Mouse (Mus musculus) heart, postnatal 14 days (tissue): ENCODE data around the gene Edrf1. TPM values are rescaled to one million over a fixed set of nuclear protein-coding genes. Genes with fewer than 3 reads are reported as not detected.

Experiments used
- DNase-seq, 2 experiments: peaks; one replicate each; pipeline ENCODE4 v3.0.0; 2021 to 2022
- intact Hi-C: fragments of 180-260 bp; cut with DNase I; formaldehyde crosslinking; loops from one replicate; pipeline ENCODE4 v1.15.1; 2025
- total RNA-seq, 2 experiments: library from RNA; stranded (reverse); gene quantifications; 2 replicates each; pipeline ENCODE4 v1.2.3; 2021

Edrf1 gene
- total RNA-seq, 2 experiments from 2014 or later, result 11.1 to 14.4 TPM

DNA sequence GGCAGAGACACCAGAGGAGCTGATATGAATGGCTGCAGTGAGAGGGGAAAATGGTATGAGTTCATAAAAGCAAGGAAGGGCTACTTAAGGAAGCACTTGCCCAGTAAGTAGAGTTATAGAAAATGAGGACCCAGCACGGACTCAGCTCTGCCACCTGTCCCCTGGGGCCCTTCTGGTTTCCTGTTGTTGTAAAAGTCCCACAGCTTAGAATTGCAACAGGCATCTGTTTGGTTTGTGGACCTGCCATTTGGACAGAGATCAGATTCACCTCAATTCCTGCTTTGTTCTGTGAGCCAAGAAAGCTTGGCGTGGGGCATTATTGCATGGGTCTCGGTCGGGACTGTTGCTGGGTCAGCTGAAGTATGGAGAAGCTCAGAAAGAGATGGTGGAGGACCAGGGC is 78.0 kb downstream of the Edrf1 start:
- intact Hi-C loops, result no loop called here
- DNase-seq, result no peak

- intact Hi-C loops, result no loop called here
Observed at GRCm38 (mm10) chr7:133718580-133718979, 81.2 kb downstream of the Edrf1 start.

GRCm38 (mm10) chr7:133720616-133721015 is 83.3 kb downstream of the Edrf1 start:
- intact Hi-C loops, result no loop called here
- no peak for DNase-seq

More at GRCm38 (mm10) chr7:133718580-133718979, 81.2 kb downstream of the Edrf1 start:
- no peak for DNase-seq

Other genes with a start within 250 kb of the Edrf1 start
- gene Tex36, start 35.4 kb upstream of the Edrf1 start, total RNA-seq, result not detected
- not detected for gene Mmp21, start 42.5 kb downstream of the Edrf1 start, total RNA-seq
- 10 to 100 TPM; 48.9 to 50.7 TPM for gene Bccip, start 71.8 kb downstream of the Edrf1 start, total RNA-seq
- 10 to 100 TPM; 17.3 to 21.7 TPM for gene Uros, start 72.5 kb downstream of the Edrf1 start, total RNA-seq
- gene Fank1, start 139.3 kb downstream of the Edrf1 start, total RNA-seq, result under 1 TPM in 1 of 2 experiments, not detected in 1; 0.50 TPM
- 10 to 100 TPM; 32.3 to 33.7 TPM for gene Dhx32, start 145.2 kb downstream of the Edrf1 start, total RNA-seq